Mouse (Mus musculus): ENCODE results near the gene Kctd3.
"Not testable (repeated sequence)": the region's sequence is repeated elsewhere in the genome, so short reads cannot be mapped to it uniquely, and the experiment has no call there.

Gene Kctd3

DNA sequence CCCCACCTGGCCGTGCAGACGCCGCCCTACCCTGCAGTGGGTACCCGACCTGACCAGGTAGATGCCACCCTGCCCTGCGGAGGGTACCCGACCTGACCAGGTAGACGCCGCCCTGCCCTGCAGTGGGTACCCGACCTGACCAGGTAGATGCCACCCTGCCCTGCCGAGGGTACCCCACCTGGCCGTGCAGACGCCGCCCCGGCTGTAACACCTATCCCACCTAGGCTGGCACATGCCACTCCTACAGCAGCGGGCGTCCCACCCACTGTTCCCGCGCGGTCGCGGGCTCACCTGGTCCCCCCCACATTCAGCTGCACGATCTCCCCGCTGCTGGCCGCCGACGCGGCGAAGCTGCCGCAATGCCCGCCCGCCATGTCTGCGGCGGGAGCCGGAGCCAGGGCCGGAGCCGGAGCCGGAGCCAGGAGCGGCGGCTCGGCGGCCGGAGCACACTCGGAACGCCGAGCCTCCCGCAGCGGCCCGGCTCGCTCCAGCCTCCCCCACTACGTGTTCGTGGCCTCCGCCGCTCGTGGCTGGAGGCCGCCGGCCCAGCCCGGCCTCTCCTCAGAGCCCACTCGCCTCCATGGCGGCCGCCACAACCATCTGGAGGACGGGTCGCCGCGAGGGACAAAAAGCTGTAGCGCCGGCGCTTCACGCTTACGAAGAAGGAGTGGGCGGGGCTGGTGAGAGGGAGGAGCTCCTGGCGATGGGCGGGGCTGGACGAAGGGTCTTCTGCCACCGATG lies at the start of gene Kctd3:
TSS of gene Kctd3 (minus strand) at position 603 of the 741 bp plus-strand sequence.
- DNase-seq (ENCODE audit: low read depth, low spot score): peak; percentile 91

DNA sequence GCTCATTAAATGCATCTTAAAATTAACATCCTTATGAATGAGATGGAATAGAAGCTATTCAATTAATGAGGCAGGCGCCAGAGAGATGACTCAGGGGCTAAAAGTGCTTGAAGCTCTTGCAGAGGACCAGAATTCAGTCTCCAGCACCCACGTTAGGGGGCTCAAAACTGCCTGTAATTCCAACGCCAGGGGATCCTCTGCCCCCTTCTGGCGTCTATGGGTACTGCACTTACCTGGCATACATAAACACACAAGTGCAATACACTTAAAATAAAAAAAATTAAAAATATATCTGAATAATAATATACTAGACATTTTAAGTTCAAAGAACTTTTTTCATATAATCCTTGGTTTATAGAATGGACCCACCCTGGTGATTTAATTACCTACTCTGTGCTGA lies 49.8 kb upstream of the Kctd3 start:
- DNase-seq (ENCODE audit: low read depth, low spot score): no peak

DNA sequence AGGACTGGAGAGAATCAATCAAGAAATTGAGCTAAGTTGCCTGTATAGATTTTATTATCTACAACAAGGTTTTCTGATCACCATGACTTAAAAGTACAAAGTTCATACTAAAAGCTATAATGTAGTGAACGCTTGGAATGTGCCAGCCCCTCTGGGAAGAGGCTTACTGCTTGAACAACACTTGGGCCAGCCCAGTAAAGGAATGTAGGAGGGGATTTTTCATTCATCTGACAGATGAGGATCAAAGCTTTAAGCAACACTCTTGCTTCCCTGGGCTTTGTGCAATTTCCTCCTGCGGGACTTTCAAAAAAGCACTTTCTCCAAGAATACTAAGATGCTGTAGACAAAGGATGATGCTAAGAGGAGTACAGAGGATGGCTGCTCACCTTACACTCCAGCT lies 48.3 kb upstream of the Kctd3 start:
- no peak for DNase-seq (ENCODE audit: low read depth, low spot score)

DNA sequence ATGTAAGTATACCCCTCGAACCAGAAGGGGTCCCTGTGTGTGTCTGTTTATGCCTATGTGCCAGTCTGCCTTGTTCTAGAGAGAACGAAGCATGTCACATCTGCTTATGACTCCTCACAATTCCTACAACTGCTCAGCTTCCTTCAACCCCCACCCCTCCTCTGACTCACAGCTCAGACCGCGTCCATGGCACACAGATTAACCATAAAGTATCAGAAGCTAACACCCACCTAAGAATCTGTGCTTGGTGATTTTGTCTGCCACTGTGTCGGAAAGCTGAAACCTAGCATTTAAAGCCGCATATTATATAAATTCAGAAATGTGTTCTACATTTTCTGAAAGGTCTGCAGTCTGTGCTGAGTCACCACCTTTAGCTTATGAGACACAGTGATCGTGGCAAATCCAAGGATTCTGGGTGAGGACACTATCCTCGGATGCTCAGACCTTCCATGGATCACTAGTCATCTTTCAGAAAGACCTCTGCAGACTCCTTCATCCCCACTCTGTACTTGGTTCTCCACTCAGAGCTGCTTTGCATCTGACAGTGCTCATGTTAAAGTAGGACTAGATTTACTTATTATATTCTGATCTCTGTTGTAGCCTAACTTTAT lies 47.4 kb upstream of the Kctd3 start:
- no peak for DNase-seq (ENCODE audit: low read depth, low spot score)

DNA sequence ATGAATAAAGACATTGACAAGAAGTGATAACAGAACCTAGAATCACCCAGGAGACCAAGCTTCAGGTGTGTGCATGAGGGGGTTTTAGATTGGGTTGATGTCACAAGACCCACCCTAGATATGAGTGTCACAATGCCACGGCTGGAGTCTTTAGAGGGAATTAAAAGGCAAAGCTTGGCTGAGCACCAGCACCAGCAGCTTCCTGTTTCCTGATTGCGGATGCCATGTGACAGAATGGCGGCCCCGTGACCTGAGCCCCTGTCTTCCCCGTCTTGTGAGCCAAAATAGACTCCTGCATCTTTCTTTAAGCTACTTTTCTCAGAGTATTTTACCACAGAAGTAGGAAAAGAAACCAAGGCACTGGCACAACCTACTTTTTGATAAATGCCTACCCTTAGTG lies 46.5 kb upstream of the Kctd3 start:
- no peak for DNase-seq (ENCODE audit: low read depth, low spot score)

DNA sequence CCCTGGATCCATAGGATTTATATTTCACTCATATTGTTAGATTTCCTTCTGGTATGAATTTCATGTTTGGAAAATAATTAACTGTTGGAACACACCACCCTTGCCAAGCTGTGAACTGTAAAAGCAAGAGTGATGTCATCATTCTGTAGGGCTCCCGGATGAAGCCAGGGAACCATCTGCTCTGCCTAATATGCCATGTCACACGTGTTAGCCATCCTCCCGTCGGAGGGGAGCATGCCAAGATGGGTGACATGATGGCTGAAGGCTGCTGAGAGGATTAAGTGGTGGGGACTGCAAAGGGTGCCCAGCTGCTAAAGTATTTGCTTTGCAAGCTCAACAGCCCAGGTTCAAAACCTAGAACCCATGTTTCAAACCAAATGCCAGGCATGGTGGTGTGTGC lies 44.5 kb upstream of the Kctd3 start:
- no peak for DNase-seq (ENCODE audit: low read depth, low spot score)

DNA sequence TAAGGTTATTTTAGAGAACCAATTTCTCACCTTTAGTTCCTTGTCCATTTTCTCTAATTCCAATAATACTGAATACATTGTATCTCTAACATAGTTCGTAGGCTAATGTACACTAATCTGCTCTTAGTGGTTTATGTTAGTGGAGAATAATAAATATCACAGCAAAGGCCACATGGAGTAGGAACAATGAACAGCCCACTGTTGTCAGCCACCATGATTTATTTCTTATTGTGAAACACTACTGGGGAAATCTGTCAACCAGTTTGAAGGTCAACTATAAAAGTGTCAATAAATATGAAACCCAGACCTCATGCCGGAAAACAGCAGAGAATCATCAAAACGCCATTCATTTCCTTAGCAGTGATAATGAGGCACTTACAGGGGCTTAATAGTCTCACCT lies 42.5 kb upstream of the Kctd3 start:
- DNase-seq (ENCODE audit: low read depth, low spot score): no peak

DNA sequence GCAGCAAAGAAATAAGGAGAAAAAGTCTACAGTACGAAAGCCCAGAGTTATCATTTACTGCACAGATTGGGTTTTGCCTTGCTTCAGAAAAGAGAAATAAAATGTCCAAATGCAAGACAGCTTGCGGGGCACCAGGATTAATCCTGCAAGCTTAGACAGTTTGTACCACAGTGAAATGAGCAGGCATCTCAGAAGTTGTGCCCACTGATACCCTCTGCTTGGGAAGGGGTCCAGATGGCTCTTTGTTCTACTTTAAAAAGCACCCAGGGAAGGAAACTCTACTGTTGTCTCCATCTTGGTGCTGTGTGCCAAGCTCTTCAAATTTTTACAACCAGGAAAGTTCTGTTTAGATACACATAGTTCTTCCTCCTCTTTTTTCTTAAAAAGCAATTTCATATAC lies 40.7 kb upstream of the Kctd3 start:
- no peak for DNase-seq (ENCODE audit: low read depth, low spot score)

DNA sequence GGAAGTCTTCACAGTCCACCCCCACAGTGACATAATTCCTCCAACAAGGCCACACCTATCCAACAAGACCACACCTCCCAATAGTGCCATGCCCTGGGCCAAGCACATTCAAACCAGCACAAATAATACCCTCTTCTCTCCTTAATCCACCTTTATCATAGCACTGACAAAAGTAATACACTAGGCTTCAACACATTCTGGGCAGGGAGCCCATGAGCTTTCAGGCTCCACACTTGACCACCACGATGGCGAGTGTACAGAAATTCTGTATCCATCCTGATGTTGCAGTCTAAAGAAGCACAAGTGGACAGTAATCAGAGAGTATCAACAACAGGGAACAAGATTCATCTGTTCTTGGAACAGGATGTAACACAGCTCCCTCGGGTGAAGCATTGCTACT lies 40.3 kb upstream of the Kctd3 start:
- DNase-seq (ENCODE audit: low read depth, low spot score): no peak

DNA sequence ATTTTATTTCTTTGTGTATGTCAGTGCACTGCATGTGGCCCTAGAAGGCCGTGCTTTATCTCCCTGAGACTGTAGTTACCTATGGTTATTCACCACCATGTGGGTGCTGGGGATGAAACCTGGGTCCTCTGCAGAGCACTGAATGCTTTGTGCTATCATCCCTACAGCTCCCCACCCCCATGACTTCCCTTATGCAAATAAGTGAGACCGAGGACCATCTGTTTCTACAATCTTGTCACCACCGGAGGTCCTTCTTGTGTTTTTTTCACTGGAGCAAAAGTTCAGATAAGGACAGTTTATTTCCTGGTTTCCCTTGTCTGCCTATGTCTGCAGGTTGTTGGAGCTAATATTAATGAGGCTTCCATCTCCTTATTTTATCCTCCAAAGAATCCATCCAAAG lies 39.2 kb upstream of the Kctd3 start:
- DNase-seq (ENCODE audit: low read depth, low spot score): no peak

DNA sequence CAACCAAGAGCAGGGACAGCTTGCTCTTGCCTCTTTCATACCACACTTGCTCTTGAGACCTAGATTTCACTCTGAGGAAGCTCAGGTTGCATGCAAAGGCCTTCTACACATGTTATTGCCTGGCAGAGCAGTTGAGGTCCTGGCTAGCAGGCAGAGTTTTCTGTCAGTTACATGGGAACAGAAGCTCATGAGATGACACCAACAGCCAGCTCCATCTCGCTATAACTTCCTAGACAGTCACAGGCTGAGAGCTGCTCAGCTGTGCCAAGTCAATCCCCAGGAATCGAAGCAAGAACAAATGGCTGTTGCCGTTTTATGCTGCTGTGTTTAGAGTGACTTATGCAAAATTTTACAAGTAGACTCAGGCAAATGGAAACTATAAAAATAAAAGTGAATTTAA lies 38.7 kb upstream of the Kctd3 start:
- DNase-seq (ENCODE audit: low read depth, low spot score): no peak

DNA sequence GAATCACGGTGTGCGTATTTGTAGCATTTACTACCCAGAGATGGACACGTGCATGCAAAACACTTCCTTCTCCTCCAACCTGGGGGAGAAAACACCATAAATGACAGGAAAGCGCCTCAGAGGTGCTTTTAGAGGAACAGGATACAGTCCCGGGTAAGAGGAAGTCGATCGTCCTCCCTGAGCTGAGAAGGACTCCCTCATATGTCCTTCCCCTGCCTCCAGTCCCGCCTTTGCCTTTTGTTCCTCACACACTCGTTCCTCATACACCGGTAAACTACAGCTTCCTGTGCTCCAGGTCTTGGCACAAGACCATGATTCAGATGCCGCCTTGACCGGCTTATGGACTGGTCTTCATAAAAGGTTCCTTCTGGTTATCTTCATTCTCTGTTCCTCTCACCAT lies 33.6 kb upstream of the Kctd3 start:
- DNase-seq (ENCODE audit: low read depth, low spot score): no peak

DNA sequence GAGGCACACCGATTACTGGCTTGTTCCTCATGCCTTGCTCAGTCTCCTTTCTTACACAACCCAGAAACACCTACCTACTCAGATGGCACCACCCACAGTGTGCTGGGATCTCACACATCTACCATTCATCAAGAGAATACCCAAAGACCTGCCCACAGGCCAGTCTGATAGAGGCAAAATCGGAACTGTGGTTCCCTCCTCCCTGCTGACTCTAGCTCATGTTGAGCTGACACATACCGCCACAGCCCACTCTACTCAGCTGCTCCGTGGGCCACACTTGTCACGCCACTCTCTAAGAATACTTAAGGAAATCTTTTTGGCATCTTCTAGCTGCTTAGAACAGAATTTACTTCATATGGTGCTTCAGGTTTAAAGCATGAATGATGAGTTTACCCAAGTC lies 31.7 kb upstream of the Kctd3 start:
- no peak for DNase-seq (ENCODE audit: low read depth, low spot score)

DNA sequence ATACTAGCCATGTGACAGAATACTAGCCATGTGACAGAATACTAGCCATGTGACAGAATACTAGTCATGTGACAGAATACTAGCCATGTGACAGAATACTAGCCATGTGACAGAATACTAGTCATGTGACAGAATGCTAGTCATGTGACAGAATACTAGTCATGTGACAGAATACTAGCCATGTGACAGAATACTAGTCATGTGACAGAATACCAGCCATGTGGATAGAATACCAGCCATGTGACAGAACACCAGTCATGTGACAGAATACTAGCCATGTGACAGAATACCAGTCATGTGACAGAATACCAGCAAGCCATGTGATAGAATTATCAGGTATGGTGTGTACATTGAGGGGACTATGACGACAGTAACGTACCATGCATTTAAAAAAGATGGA lies 25.2 kb upstream of the Kctd3 start:
- DNase-seq (ENCODE audit: low read depth, low spot score): not testable (repeated sequence)

DNA sequence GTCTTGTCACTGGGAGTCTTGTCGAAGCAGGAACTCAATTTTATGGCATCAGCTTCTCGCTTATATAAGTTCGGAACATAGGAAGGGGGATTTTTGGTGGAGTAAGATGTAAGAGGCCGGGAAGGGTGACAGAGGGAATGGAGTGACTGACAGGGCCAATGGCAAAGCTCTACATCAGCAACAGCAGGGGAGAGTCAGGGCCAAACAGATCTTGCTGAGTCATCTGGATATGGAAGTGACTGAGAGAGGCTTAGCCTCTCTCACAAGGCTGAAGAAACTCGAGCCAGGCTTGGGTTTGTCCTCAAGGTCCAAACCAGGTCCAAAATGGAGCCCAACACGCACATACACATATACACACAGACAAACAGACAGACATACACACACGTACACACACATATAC lies 23.3 kb upstream of the Kctd3 start:
- no peak for DNase-seq (ENCODE audit: low read depth, low spot score)

DNA sequence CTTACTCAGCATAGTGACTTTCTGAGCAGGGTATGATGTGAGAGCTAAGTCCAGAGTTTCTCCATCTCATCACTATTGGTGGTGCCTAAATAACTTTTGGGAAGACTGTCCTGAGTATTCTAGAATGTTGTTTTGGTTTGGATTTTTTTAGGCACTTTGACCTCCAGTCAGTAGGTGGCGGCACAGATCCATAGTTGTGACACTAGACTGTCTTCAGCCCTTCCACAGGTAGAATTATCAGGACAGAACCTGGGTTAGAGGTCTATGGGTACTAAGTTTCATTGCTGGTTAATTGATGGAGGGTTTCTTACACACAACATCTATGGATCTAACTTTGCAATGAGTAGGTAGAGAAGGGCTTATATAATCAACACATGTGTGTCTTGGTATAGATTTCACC lies 20.6 kb upstream of the Kctd3 start:
- DNase-seq (ENCODE audit: low read depth, low spot score): peak; percentile 31

DNA sequence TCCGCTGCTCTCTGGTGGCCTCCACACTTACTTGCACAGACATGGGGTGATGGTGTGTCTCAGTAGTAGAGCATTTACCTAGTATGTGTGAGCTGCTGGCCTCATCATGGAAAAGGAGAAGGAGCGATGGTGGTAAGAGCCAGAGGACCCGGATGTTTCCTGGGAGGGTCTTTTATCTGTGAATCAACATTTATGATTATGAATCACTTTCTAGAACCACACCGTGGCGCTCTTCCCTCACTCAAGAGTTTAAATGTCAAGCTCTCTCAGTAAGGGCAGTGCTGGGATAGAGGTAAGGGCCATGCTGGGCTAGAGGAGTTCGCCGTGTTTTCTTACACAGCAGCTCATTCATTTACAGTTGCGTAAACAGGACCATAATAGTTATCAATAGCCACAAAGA lies 19.2 kb upstream of the Kctd3 start:
- DNase-seq (ENCODE audit: low read depth, low spot score): peak; percentile 29

DNA sequence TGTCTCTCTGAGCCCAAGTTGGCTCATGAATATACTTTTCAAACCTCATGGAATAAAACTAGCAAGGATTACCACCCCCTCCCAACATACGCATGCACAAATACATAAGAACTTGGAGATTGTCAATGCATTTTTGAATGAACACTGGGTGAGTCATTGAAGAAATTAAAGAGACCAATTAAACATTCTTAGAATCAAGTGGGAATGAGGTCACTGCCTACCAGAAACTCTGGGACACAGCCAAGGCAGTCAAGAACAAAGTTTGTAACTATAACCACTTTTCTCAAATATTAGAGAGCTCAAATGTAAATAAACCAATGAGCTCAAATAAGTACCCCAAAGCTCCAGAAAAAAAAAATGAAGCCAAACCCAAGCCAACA lies 16.1 kb upstream of the Kctd3 start:
- no peak for DNase-seq (ENCODE audit: low read depth, low spot score)

DNA sequence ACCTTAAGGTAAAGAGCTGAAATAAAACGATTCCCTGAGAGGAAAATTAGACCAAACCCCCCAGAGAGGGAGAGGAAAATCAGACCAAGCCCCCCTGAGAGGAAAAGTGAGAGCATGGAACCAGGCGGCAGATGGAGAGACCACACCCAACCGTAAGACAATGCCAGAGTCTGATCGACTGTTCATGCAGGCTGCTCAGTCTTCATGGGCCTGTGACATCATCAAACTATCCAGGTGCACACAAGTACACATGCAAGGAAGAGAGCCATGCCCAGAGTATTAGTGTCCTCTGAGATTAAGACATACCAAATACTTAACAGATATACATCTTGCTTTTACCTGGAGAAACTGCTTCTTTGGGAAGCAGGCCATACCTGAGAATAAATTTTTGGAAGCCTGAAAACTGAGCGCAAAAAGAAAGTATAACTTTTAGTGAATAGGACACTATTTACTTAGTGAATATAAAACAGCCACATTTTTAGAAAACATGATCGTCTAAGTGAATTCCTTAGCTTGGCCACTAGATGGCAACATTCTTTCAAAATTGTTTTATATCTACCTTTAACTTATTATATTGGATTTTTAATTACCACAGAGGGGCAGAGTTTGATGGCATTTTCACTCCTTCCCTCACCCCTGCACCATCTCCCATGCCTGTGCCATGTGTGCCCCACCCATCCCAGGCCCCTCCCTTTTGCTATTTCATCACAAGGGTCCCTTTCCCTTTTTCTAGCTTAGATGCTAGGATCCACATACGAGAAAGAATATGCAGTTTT lies 15.5 kb upstream of the Kctd3 start:
- DNase-seq (ENCODE audit: low read depth, low spot score): peak; percentile 23

DNA sequence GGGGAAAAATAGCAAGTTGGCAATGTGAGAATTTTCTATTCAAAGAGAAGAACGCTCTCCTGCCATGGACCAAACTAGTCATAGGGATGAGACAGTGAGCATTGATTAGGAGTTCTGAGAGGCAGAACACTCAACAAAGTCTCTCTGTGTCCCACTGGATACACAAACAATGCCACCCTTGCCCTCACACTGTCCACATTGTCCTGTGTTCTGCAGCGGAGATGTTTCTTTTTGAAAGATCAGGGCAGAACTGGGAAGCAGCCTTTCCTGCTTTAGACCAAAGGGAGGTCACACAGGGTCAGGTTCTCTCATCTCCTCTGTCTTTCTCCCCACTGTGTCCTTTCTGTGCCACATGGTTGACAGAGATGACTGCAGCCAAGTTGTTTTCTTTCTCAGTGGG lies 7.7 kb upstream of the Kctd3 start:
- no peak for DNase-seq (ENCODE audit: low read depth, low spot score)

DNA sequence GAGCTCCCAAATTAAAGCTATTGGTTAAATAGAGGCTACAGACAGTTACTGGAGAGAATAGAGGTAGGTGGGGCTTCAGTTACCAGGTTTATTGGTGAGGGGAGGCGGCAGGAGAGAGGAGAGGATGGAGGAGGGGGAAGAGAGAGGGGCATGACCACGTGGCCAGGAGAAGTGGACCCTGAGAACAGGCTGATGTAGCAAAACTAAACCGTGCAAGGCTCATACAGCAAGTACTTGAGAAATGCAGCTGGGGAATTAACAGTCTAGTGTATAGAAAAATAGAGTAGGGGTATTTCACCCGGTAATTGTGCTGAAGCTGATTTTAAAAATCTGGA lies 5.9 kb upstream of the Kctd3 start:
- no peak for DNase-seq (ENCODE audit: low read depth, low spot score)

DNA sequence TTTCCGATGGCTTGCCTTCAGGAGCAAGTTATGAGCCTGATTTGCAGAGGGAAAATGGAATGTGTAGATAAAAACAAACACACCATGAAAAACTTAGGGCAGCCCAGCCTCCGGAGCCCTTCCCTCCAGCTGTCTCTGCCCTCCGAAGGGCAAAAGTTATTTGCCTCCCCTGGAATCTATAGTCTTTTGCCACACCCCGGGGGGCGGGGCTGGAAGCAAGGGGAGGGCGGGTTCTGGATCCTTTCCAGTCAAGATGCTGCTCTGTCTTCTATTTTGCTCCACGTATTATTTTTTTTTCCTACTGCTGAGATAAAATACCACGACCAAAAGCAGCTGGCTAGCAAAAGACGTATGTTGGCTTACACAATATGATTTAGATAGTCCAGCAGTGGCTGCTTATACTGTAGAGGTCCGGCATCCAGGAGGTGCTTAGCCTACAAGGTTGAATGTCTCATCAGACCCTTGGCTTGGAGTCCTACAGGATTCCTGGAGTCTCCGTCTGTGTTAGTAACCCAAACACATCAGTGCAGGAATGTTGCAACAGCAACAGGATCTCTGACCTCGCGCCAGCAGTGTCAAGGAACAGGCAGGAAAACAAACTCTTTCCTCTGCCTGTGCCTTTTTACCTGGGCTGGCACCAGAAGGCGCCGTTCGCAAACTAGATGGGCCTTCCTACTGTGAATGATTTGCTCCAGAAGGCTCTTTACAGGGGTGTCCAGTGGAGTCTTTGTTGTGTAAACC lies 5.4 kb upstream of the Kctd3 start:
- no peak for DNase-seq (ENCODE audit: low read depth, low spot score)

Measured in retina, postnatal 7 days (tissue).